Mouse (Mus musculus): ENCODE results near the gene Sirt4. TPM values are rescaled to one million over a fixed set of nuclear protein-coding genes. Genes with fewer than 3 reads are reported as not detected.

The Sirt4 gene
- polyA plus RNA-seq, 1 experiment, result 22.2 TPM

DNA sequence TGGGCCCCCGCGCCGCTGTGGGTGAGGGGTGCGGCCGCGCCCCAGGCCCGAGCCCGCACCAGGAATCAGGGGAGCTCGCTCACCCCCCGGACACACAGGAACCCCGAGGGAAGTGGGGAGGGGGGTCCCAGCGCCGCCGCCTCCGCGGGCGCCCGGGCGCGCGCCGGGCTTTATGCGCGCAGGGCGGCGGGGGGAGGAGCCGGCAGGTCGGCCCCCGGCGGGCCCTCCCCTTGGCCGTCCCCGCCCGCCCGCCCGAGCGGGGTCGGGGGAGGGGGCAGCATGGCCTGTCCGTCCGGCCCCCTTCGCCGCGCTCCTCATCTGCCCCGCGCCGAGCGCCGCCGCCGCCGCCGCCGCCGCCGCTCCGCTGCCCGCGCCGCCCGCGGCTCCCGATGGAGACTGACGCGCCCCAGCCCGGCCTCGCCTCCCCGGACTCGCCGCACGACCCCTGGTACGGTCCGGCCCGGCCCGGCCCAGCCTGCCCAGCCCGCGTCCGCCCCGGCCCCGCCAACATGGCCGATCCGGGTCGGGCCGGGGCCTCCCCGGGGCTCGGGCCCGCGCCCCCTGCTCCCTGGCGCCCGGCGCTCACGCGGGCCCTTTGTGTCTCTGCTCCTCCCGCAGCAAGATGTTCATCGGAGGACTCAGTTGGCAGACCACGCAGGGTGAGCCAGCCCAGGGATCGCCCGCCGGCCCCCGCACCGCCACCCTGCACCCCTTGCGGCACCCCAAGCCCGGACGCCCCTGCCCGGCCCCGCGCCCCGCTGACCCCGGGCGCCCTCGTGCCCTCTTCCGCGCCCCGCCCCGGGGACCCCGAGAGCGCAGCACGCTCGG lies 55.0 kb downstream of the Sirt4 start, which contains the start of gene Msi1:
Gene Msi1 (plus strand): TSS at position 241 of the 828 bp plus-strand sequence.
- Histone ChIP-seq H3K4me3 (ENCODE audit: low read depth, low read length) (peak within 1 kb of the TSS; percentile 77), H3K27ac (ENCODE audit: insufficient read depth, low read length) (no peak within 1 kb of the TSS), H3K36me3 (ENCODE audit: control insufficient read depth, insufficient read depth, low read length, poor library complexity, severe bottlenecking) (no peaks in the 10 kb centered on the region), H3K9ac (ENCODE audit: low read depth, poor library complexity, severe bottlenecking) (peak within 1 kb of the TSS; percentile 98), H3K9me3 (replicated peaks; ENCODE audit: control insufficient read depth, insufficient read depth, low read length, poor library complexity, severe bottlenecking) (no peaks in the 10 kb centered on the region), H3K4me1 (ENCODE audit: control insufficient read depth, insufficient read depth, low read length) (peaks cover 9% of the 10 kb centered on the region), H3K27me3 (ENCODE audit: control insufficient read depth, insufficient read depth, low read length, poor library complexity, severe bottlenecking) (peaks cover 11% of the 10 kb centered on the region; the same call in 1 of the 2 replicates)
- TF ChIP-seq POLR2A (IDR thresholded peaks at IDR 0.05; ENCODE audit: insufficient read depth, low read length), result no peak
- TF ChIP-seq EP300 (IDR thresholded peaks at IDR 0.05; ENCODE audit: insufficient read depth, low read depth, low read length), result no peak
- TF ChIP-seq CTCF (IDR thresholded peaks at IDR 0.05; ENCODE audit: low read depth, low read length), result no peak

DNA sequence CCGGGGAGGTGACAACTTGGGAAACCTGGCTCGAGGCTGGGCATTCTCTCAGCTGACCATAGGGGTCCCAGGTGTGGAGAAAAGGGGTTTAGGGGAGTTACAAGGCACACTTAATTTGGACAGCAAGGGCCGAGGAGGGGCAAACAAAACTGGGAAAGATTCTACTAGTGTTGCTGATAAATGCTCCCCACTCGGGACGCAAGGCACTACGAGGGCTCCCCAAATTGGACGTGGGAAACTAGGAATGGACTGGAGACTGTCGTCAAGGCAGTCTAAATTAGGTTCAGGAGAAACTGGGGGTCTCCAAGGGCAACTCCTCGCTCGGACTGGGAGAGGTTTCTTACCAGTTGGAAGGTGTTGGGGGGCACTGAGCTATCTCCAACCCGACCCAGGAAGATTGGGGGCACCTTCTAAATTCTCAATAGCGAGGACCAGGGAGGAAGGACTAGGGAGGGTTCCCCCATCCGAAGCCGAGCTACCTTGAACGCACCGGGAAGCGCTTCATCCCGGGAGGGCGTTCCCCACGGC lies 55.6 kb downstream of the Sirt4 start:
- peaks cover 9% of the 10 kb centered on the region for H3K4me1 ChIP-seq (ENCODE audit: control insufficient read depth, insufficient read depth, low read length)
- H3K9ac ChIP-seq (ENCODE audit: low read depth, poor library complexity, severe bottlenecking), result peak overlapping the region; percentile 98
- H3K27ac ChIP-seq (ENCODE audit: insufficient read depth, low read length), result no peak overlapping the region
- no peaks in the 10 kb centered on the region for H3K36me3 ChIP-seq (ENCODE audit: control insufficient read depth, insufficient read depth, low read length, poor library complexity, severe bottlenecking)
- H3K27me3 ChIP-seq (ENCODE audit: control insufficient read depth, insufficient read depth, low read length, poor library complexity, severe bottlenecking), result peaks cover 11% of the 10 kb centered on the region; the same call in 1 of the 2 replicates
- H3K4me3 ChIP-seq (ENCODE audit: low read depth, low read length), result peak overlapping the region; percentile 50
- TF ChIP-seq CTCF (IDR thresholded peaks at IDR 0.05; ENCODE audit: low read depth, low read length) (no peak), EP300 (IDR thresholded peaks at IDR 0.05; ENCODE audit: insufficient read depth, low read depth, low read length) (no peak), POLR2A (IDR thresholded peaks at IDR 0.05; ENCODE audit: insufficient read depth, low read length) (no peak)
- H3K9me3 ChIP-seq (replicated peaks; ENCODE audit: control insufficient read depth, insufficient read depth, low read length, poor library complexity, severe bottlenecking), result no peaks in the 10 kb centered on the region

Other genes starting within 250 kb of the Sirt4 start
- gene Pop5, start 248.9 kb downstream of the Sirt4 start, polyA plus RNA-seq (2011; ENCODE audit: insufficient read depth, insufficient read length, low read depth, missing spikeins), result 76.1 and 79.9 TPM in 2 replicates
- gene Rnf10, start 211.8 kb downstream of the Sirt4 start, polyA plus RNA-seq (2011; ENCODE audit: insufficient read depth, insufficient read length, low read depth, missing spikeins), result 180 and 185 TPM in 2 replicates
- 28.3 and 35.9 TPM in 2 replicates for gene Coq5, start 205.1 kb downstream of the Sirt4 start, polyA plus RNA-seq (2011; ENCODE audit: insufficient read depth, insufficient read length, low read depth, missing spikeins)
- gene Dynll1, start 183.7 kb downstream of the Sirt4 start, polyA plus RNA-seq (2011; ENCODE audit: insufficient read depth, insufficient read length, low read depth, missing spikeins), result 556 and 609 TPM in 2 replicates
- 107 and 111 TPM in 2 replicates for gene Srsf9, start 157.5 kb downstream of the Sirt4 start, polyA plus RNA-seq (2011; ENCODE audit: insufficient read depth, insufficient read length, low read depth, missing spikeins)
- 12.9 and 17.3 TPM in 2 replicates for gene Gatc, start 143.5 kb downstream of the Sirt4 start, polyA plus RNA-seq (2011; ENCODE audit: insufficient read depth, insufficient read length, low read depth, missing spikeins)
- 21.6 and 22.9 TPM in 2 replicates for gene Triap1, start 143.5 kb downstream of the Sirt4 start, polyA plus RNA-seq (2011; ENCODE audit: insufficient read depth, insufficient read length, low read depth, missing spikeins)
- 319 and 337 TPM in 2 replicates for gene Cox6a1, start 135.7 kb downstream of the Sirt4 start, polyA plus RNA-seq (2011; ENCODE audit: insufficient read depth, insufficient read length, low read depth, missing spikeins)
- gene Msi1, start 55.1 kb downstream of the Sirt4 start, polyA plus RNA-seq (2011; ENCODE audit: insufficient read depth, insufficient read length, low read depth, missing spikeins), result 48.7 and 49.2 TPM in 2 replicates
- 55.4 and 63.2 TPM in 2 replicates for gene Pla2g1b, start 18.5 kb downstream of the Sirt4 start, polyA plus RNA-seq (2011; ENCODE audit: insufficient read depth, insufficient read length, low read depth, missing spikeins)
- gene Pxn, start 22.0 kb upstream of the Sirt4 start, polyA plus RNA-seq (2011; ENCODE audit: insufficient read depth, insufficient read length, low read depth, missing spikeins), result 35.1 and 38.1 TPM in 2 replicates
- gene Rplp0, start 74.7 kb upstream of the Sirt4 start, polyA plus RNA-seq (2011; ENCODE audit: insufficient read depth, insufficient read length, low read depth, missing spikeins), result 3,041 and 3,060 TPM in 2 replicates
- gene Gcn1l1, start 80.5 kb upstream of the Sirt4 start, polyA plus RNA-seq (2011; ENCODE audit: insufficient read depth, insufficient read length, low read depth, missing spikeins), result 62.0 and 63.3 TPM in 2 replicates
- gene Rab35, start 147.2 kb upstream of the Sirt4 start, polyA plus RNA-seq (2011; ENCODE audit: insufficient read depth, insufficient read length, low read depth, missing spikeins), result 58.9 and 62.4 TPM in 2 replicates
- gene Bicdl1, start 246.9 kb upstream of the Sirt4 start, polyA plus RNA-seq (2011; ENCODE audit: insufficient read depth, insufficient read length, low read depth, missing spikeins), result 32.3 and 34.0 TPM in 2 replicates

Data from ES-Bruce4 (cell line).